Mouse (Mus musculus) thymus, postnatal 25 days (tissue): ENCODE results near the gene Mbd4.

Source experiments
- DNase-seq: peaks from one replicate; pipeline ENCODE4 v3.0.0; 2022

The Mbd4 gene

GRCm38 (mm10) chr6:115856361-115856745 lies 3.2 kb upstream of the Mbd4 start:
- DNase-seq = no peak

- DNase-seq = no peak
Measured at GRCm38 (mm10) chr6:115855733-115856360, 2.7 kb upstream of the Mbd4 start.

- peak; percentile 16 for DNase-seq
Measured at GRCm38 (mm10) chr6:115854432-115854831, 1.3 kb upstream of the Mbd4 start.

GRCm38 (mm10) chr6:115853985-115854384 lies 814 bp upstream of the Mbd4 start:
- DNase-seq = no peak

GRCm38 (mm10) chr6:115852446-115853090 lies 603 bp downstream of the Mbd4 start:
- DNase-seq = no peak

GRCm38 (mm10) chr6:115848598-115849304 lies 4.4 kb downstream of the Mbd4 start:
- no peak for DNase-seq

GRCm38 (mm10) chr6:115846640-115847411 lies 6.3 kb downstream of the Mbd4 start:
- DNase-seq = peak; percentile 76

- DNase-seq = no peak
Measured at GRCm38 (mm10) chr6:115845006-115845405, 8.2 kb downstream of the Mbd4 start.

- DNase-seq = no peak
Measured at GRCm38 (mm10) chr6:115838745-115839144, 14.4 kb downstream of the Mbd4 start.

GRCm38 (mm10) chr6:115838161-115838597 lies 15.0 kb downstream of the Mbd4 start, which contains the start of gene Efcab12:
Efcab12 (minus strand) TSS chr6:115838412.
- peak; percentile 72 for DNase-seq

- no peak for DNase-seq
Measured at GRCm38 (mm10) chr6:115833861-115834260, 19.3 kb downstream of the Mbd4 start.

- no peak for DNase-seq
Measured at GRCm38 (mm10) chr6:115832152-115832850, 20.9 kb downstream of the Mbd4 start.

- DNase-seq = no peak
Measured at GRCm38 (mm10) chr6:115830779-115831601, 22.2 kb downstream of the Mbd4 start.

- DNase-seq = peak; percentile 84
Measured at GRCm38 (mm10) chr6:115823850-115824464, 29.2 kb downstream of the Mbd4 start.

- no peak for DNase-seq
Measured at GRCm38 (mm10) chr6:115821216-115821993, 31.8 kb downstream of the Mbd4 start.

GRCm38 (mm10) chr6:115818129-115818528 lies 35.0 kb downstream of the Mbd4 start:
- DNase-seq = no peak

GRCm38 (mm10) chr6:115815041-115815440 lies 38.1 kb downstream of the Mbd4 start:
- DNase-seq = no peak

GRCm38 (mm10) chr6:115814104-115814503 lies 39.1 kb downstream of the Mbd4 start:
- peak; percentile 56 for DNase-seq

GRCm38 (mm10) chr6:115811606-115812005 lies 41.6 kb downstream of the Mbd4 start:
- DNase-seq = no peak
